Mouse (Mus musculus): Measurements from ENCODE around the gene Nlrp4b.
"Not testable (repeated sequence)": the region's sequence is repeated elsewhere in the genome, so short reads cannot be mapped to it uniquely, and the experiment has no call there.

The Nlrp4b gene

GRCm38 (mm10) chr7:10687489-10687888, at the start of gene Nlrp4b:
Gene Nlrp4b (plus strand): TSS chr7:10687789.
- no peak for DNase-seq (ENCODE audit: low read depth, low spot score)

GRCm38 (mm10) chr7:10754264-10754663, 66.7 kb downstream of the Nlrp4b start, which contains the start of gene Vmn1r71:
Gene Vmn1r71 (minus strand): TSS chr7:10754364.
- no peak for DNase-seq (ENCODE audit: low read depth, low spot score)

GRCm38 (mm10) chr7:10757551-10757950, 70.0 kb downstream of the Nlrp4b start:
- not testable (repeated sequence) for DNase-seq (ENCODE audit: low read depth, low spot score)
